Mouse (Mus musculus) left cerebral cortex, adult 8-10 months (tissue): Measurements from ENCODE around the gene Cyp2j5. TPM values are rescaled to one million over a fixed set of nuclear protein-coding genes. Genes with fewer than 3 reads are reported as not detected.

Experiments used
- total RNA-seq, 4 experiments: library from RNA; stranded (reverse); gene quantifications; 2 replicates each; pipeline ENCODE4 v1.2.4; 2022

Cyp2j5 gene
- total RNA-seq, 4 experiments from 2014 or later: not detected

Other genes starting within 250 kb of the Cyp2j5 start
- not detected for gene Cyp2j8, start 156.8 kb downstream of the Cyp2j5 start, total RNA-seq
- 10 to 100 TPM; 16.0 to 19.5 (median 17.7) TPM for gene Cyp2j6, start 110.5 kb downstream of the Cyp2j5 start, total RNA-seq
- 10 to 100 TPM; 26.9 to 31.6 (median 30.4) TPM for gene Cyp2j9, start 72.6 kb downstream of the Cyp2j5 start, total RNA-seq
- not detected for gene Gm12695, start 121.0 kb upstream of the Cyp2j5 start, total RNA-seq